Mouse (Mus musculus) embryonic facial prominence, embryonic 12.5 days (tissue): ENCODE data around the gene Poldip2. TPM values are rescaled to one million over a fixed set of nuclear protein-coding genes. Genes with fewer than 3 reads are reported as not detected.

Experiments
- ATAC-seq: fragments of 200-750 bp; cut with Nextera tagmentation; 2 replicates; pipeline ENCODE4 v1.8.0; 2017; ENCODE audit not compliant: insufficient number of reproducible peaks, insufficient read depth, low FRiP score, low TSS enrichment
- H3K27ac ChIP-seq: fragments of 300-500 bp; sonication (generic); 2 replicates; pipeline ENCODE4 v1.5.1; 2016; ENCODE audit warnings: mild to moderate bottlenecking
- H3K27me3 ChIP-seq: fragments of 300-500 bp; sonication (generic); 2 replicates; pipeline ENCODE4 v1.6.1; 2016; ENCODE audit warnings: mild to moderate bottlenecking, moderate library complexity
- H3K36me3 ChIP-seq: fragments of 300-500 bp; sonication (generic); 2 replicates; pipeline ENCODE4 v1.6.1; 2016; ENCODE audit warnings: mild to moderate bottlenecking
- H3K4me1 ChIP-seq: fragments of 300-500 bp; sonication (generic); 2 replicates; pipeline ENCODE4 v1.6.1; 2016
- H3K4me2 ChIP-seq: fragments of 300-500 bp; sonication (generic); replicated peaks from 2 replicates; pipeline ENCODE4 v1.6.1; 2016; ENCODE audit warnings: mild to moderate bottlenecking, moderate library complexity
- H3K4me3 ChIP-seq: fragments of 300-500 bp; sonication (generic); 2 replicates; pipeline ENCODE4 v1.5.1; 2016; ENCODE audit warnings: mild to moderate bottlenecking
- H3K9ac ChIP-seq: fragments of 300-500 bp; sonication (generic); 2 replicates; pipeline ENCODE4 v1.6.1; 2016; ENCODE audit warnings: mild to moderate bottlenecking, moderate library complexity
- H3K9me3 ChIP-seq: fragments of 300-500 bp; sonication (generic); 2 replicates; pipeline ENCODE4 v1.6.1; 2016; ENCODE audit warnings: mild to moderate bottlenecking, moderate library complexity
- WGBS: fragments of 180-500 bp; shearing (Covaris S2); methylation state at CpG from one replicate; pipeline ENCODE4 v1.1.7; 2016; 5-methylcytosine and 5-hydroxymethylcytosine counted together
- polyA plus RNA-seq: library from polyadenylated mRNA; unstranded; fragments of >200 nt; fragmentation: Nextera tagmentation; extraction: Ambion mirVana; gene quantifications from 2 replicates; pipeline ENCODE4 v1.2.1, GENCODE M21; 2016

The Poldip2 gene
- polyA plus RNA-seq, 1 experiment from 2014 or later = 183 TPM

- ATAC-seq = no peak
- Histone ChIP-seq H3K36me3 (no peaks in the 10 kb centered on the region), H3K4me3 (no peak overlapping the region), H3K27ac (no peak overlapping the region), H3K4me2 (no peak overlapping the region), H3K9ac (no peak overlapping the region), H3K9me3 (no peaks in the 10 kb centered on the region), H3K27me3 (peaks cover 40% of the 10 kb centered on the region), H3K4me1 (no peaks in the 10 kb centered on the region)
- WGBS = 58% methylated on average over 7 of the region's 7 CpGs
These were observed 28.4 kb upstream of the Poldip2 start for GRCm38 (mm10) chr11:78483639-78484038.

DNA sequence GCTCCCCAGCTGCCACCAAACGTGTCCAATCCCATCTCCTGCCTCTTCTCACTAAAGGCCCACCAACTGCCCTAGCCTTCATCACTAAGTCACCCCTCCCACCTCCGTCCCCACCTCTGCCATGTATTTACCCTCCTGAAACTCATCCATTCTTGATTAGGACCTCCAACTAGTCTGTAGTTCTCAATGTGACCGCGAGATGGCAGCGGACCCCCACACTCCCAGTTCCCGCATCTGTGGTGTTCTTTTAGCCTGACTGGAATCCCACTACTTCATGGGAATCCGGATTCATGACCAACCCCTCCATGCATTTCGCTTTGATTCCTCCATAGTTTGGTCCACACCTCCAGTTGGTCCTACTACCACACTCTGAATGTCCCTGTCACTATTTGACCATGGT is 23.8 kb upstream of the Poldip2 start:
- ATAC-seq = no peak
- peaks cover 68% of the 10 kb centered on the region for H3K27me3 ChIP-seq

GRCm38 (mm10) chr11:78490781-78491241 is 21.2 kb upstream of the Poldip2 start:
- Histone ChIP-seq H3K36me3 (no peaks in the 10 kb centered on the region), H3K4me2 (peak overlapping the region; percentile 49), H3K4me3 (peak overlapping the region; percentile 28), H3K27me3 (peaks cover 78% of the 10 kb centered on the region), H3K4me1 (peaks cover 4% of the 10 kb centered on the region), H3K9me3 (no peaks in the 10 kb centered on the region), H3K27ac (no peak overlapping the region), H3K9ac (0 out of 2 replicates have a peak overlapping the region, but pooled peaks have one; percentile 31)
- ATAC-seq = 0 out of 2 replicates have a peak, but pooled peaks have one; percentile 64
- 7% methylated on average over 48 of the region's 48 CpGs for WGBS

More for the DNA sequence above, 23.8 kb upstream of the Poldip2 start:
- no peak overlapping the region for H3K27ac ChIP-seq
- peaks cover 4% of the 10 kb centered on the region for H3K4me1 ChIP-seq
- 3% methylated on average over 8 of the region's 8 CpGs for WGBS
- no peak overlapping the region for H3K9ac ChIP-seq
- no peaks in the 10 kb centered on the region for H3K9me3 ChIP-seq
- no peak overlapping the region for H3K4me2 ChIP-seq
- H3K4me3 ChIP-seq = no peak overlapping the region
- no peaks in the 10 kb centered on the region for H3K36me3 ChIP-seq

DNA sequence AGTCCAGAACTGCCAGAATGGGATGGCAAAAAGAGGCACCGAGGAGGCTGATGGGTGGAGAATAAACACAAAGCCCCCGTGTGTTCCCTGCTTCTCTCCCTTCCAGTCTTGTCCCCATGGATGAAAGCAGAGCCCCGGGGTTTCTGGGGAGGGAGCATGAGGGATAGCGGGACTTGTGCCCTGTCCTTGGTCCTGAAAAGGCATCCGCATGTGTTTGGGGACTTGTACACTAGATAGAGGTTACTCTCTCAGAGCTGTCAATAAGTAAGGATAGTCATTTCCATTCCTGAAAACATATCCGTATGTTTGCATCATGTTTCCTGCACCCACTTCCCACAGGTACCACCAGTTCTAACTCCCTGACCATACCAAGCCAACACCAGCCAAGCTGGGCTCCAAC is 16.1 kb upstream of the Poldip2 start:
- Histone ChIP-seq H3K27me3 (peaks cover 63% of the 10 kb centered on the region), H3K4me3 (no peak overlapping the region), H3K4me2 (0 out of 2 replicates have a peak overlapping the region, but pooled peaks have one; percentile 99), H3K27ac (no peak overlapping the region), H3K9me3 (no peaks in the 10 kb centered on the region), H3K4me1 (peaks cover 13% of the 10 kb centered on the region; the same call in 1 of the 2 replicates), H3K9ac (no peak overlapping the region), H3K36me3 (no peaks in the 10 kb centered on the region)
- WGBS = 3% methylated on average over 6 of the region's 6 CpGs
- ATAC-seq = no peak

- Histone ChIP-seq H3K9me3 (no peaks in the 10 kb centered on the region), H3K4me3 (peak overlapping the region; percentile 63), H3K4me2 (peak overlapping the region; percentile 99), H3K36me3 (no peaks in the 10 kb centered on the region), H3K9ac (peak overlapping the region; percentile 56), H3K27me3 (peaks cover 58% of the 10 kb centered on the region), H3K4me1 (peaks cover 13% of the 10 kb centered on the region; the same call in 1 of the 2 replicates), H3K27ac (peak overlapping the region; percentile 54; the same call in 1 of the 2 replicates)
- ATAC-seq = peak; percentile 43
- WGBS = under 1% methylated on average over 44 of the region's 44 CpGs
These were observed 14.9 kb upstream of the Poldip2 start for GRCm38 (mm10) chr11:78497071-78497541.

- Histone ChIP-seq H3K4me1 (peaks cover 13% of the 10 kb centered on the region; the same call in 1 of the 2 replicates), H3K27ac (peak within 1 kb of the TSS; percentile 54), H3K27me3 (peaks cover 59% of the 10 kb centered on the region), H3K9me3 (no peaks in the 10 kb centered on the region), H3K4me3 (peak within 1 kb of the TSS; percentile 63), H3K36me3 (no peaks in the 10 kb centered on the region), H3K9ac (peak within 1 kb of the TSS; percentile 56), H3K4me2 (peak within 1 kb of the TSS; percentile 99)
- peak; percentile 91 for ATAC-seq
- WGBS = 3% methylated on average over 36 of the region's 36 CpGs
These were observed 14.2 kb upstream of the Poldip2 start, which contains the start of gene Sarm1 for GRCm38 (mm10) chr11:78497544-78498522. Gene Sarm1 (minus strand): TSS chr11:78497754.

GRCm38 (mm10) chr11:78499004-78499403 is 13.0 kb upstream of the Poldip2 start, which contains the start of gene Vtn:
Gene Vtn (plus strand): TSS chr11:78499091.
- no peak for ATAC-seq
- Histone ChIP-seq H3K4me2 (peak within 1 kb of the TSS; percentile 99), H3K27me3 (peaks cover 55% of the 10 kb centered on the region), H3K9me3 (no peaks in the 10 kb centered on the region), H3K4me3 (peak within 1 kb of the TSS; percentile 63), H3K36me3 (no peaks in the 10 kb centered on the region), H3K9ac (no peak within 1 kb of the TSS), H3K27ac (peak within 1 kb of the TSS; percentile 46; the same call in 1 of the 2 replicates), H3K4me1 (peaks cover 13% of the 10 kb centered on the region; the same call in 1 of the 2 replicates)
- 49% methylated on average over 7 of the region's 7 CpGs for WGBS

GRCm38 (mm10) chr11:78499543-78499942 is 12.4 kb upstream of the Poldip2 start:
- Histone ChIP-seq H3K4me2 (no peak overlapping the region), H3K4me1 (peaks cover 13% of the 10 kb centered on the region; the same call in 1 of the 2 replicates), H3K9ac (no peak overlapping the region), H3K27ac (no peak overlapping the region), H3K4me3 (no peak overlapping the region), H3K9me3 (no peaks in the 10 kb centered on the region), H3K36me3 (no peaks in the 10 kb centered on the region), H3K27me3 (peaks cover 52% of the 10 kb centered on the region)
- no peak for ATAC-seq
- 48% methylated on average over 16 of the region's 16 CpGs for WGBS

DNA sequence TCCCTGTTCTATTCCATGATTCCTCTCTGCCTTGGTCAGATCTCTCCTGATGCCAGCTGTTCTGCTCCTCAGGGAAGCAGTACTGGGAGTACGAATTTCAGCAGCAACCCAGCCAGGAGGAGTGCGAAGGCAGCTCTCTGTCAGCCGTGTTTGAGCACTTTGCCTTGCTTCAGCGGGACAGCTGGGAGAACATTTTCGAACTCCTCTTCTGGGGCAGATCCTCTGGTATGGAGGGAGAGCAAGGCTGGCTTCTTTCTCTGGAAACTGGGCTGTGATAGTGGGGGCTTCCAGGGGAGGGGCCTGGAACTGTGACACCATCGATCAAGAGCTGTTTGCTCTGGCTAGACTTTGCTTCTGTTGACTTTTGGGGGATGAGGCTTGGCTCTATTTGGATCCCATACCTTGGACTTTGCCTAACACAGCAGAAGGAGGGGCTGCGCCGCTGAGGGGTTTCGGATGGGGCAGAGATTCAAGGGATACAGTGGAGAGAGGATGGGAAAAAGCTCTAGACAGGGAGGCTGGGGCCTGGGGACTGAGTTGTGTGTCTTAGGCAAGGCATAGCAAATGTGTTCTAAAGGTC is 11.3 kb upstream of the Poldip2 start:
- no peak overlapping the region for H3K9ac ChIP-seq
- WGBS = 77% methylated on average over 9 of the region's 9 CpGs

DNA sequence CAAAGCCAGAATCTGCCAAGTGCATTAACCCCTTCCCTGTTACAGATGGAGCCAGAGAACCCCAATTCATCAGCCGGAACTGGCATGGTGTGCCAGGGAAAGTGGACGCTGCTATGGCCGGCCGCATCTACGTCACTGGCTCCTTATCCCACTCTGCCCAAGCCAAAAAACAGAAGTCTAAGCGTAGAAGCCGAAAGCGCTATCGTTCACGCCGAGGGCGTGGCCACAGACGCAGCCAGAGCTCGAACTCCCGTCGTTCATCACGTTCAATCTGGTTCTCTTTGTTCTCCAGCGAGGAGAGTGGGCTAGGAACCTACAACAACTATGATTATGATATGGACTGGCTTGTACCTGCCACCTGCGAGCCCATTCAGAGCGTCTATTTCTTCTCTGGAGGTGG is 10.5 kb upstream of the Poldip2 start:
- Histone ChIP-seq H3K9me3 (no peaks in the 10 kb centered on the region), H3K27me3 (peaks cover 36% of the 10 kb centered on the region), H3K9ac (no peak overlapping the region), H3K27ac (no peak overlapping the region), H3K36me3 (peaks cover 3% of the 10 kb centered on the region), H3K4me3 (no peak overlapping the region), H3K4me1 (peaks cover 13% of the 10 kb centered on the region; the same call in 1 of the 2 replicates), H3K4me2 (no peak overlapping the region)
- 81% methylated on average over 20 of the region's 20 CpGs for WGBS
- no peak for ATAC-seq

More for the DNA sequence above, 11.3 kb upstream of the Poldip2 start:
- ATAC-seq = no peak
- Histone ChIP-seq H3K27me3 (peaks cover 44% of the 10 kb centered on the region), H3K4me3 (no peak overlapping the region), H3K4me2 (no peak overlapping the region), H3K27ac (no peak overlapping the region), H3K4me1 (peaks cover 13% of the 10 kb centered on the region; the same call in 1 of the 2 replicates), H3K9me3 (no peaks in the 10 kb centered on the region), H3K36me3 (no peaks in the 10 kb centered on the region)

DNA sequence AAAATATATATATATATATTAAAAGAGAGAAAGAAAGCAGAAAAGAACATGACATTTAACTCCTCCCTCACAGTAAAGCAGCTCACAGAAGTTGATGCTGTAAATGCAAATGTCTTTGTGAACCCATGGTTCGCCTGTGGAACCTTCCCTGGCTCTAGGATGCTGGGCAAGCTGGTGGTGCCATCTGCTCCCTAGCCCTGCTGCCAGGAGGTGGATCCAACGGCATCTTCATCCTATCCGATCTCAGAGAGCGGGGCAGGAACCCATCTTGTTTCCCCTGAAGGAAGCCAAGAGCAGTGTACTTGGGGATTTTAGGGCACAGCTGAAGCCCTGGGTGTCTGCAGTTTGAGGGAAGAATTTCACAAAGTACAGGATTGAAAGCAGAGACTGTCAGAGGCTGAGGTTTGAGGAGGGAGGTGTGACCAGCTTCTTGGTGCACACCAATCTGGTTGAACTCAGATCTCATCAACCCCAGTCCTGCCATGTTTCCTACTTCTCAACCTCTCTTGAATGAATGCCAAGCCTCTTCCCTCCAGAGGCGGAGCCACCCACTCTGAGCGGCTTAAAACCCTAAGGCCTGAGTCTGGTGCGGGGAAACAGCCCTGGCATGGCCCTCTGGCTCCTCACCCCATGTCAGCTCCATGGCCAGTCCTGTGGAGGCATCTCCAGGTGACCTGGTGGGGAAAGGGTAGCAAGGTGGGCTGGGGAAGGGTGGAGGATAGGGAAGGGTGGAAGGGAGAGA is 8.9 kb upstream of the Poldip2 start, which contains the start of gene Sebox:
TSS of gene Sebox (plus strand) at position 539 of the 742 bp plus-strand sequence.
- H3K4me3 ChIP-seq = no peak within 1 kb of the TSS
- H3K4me2 ChIP-seq = no peak within 1 kb of the TSS
- ATAC-seq = no peak
- H3K4me1 ChIP-seq = peaks cover 3% of the 10 kb centered on the region; the same call in 1 of the 2 replicates
- peaks cover 18% of the 10 kb centered on the region for H3K36me3 ChIP-seq
- H3K27ac ChIP-seq = no peak within 1 kb of the TSS
- peaks cover 31% of the 10 kb centered on the region for H3K27me3 ChIP-seq
- WGBS = 73% methylated on average over 7 of the region's 7 CpGs
- H3K9me3 ChIP-seq = no peaks in the 10 kb centered on the region
- no peak within 1 kb of the TSS for H3K9ac ChIP-seq
